Mouse (Mus musculus): ENCODE results near the gene Hipk4.

DNA sequence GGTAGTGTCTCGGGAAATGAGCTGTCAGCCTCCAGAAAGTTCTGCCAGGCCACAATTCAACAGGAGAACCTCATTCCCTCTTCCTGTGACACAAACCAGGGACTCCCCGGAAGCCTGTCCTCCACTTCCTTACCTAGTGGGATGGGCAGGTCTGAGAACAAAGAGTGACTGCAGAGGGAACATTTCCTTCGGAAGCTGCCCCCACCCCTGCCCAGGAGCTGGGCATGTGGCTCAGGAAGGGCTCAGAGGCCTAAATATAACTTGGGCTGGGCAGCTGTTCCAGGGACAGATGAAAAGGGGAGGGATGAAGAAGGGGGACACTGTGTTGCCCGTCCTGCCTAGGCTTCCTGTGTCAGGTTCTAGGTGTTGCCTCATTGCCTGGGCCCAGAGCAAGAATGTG is 21.4 kb upstream of the Hipk4 start:
- no peak for TF ChIP-seq POLR2A (IDR thresholded peaks at IDR 0.05; ENCODE audit: insufficient read depth, low read depth, low read length)
- TF ChIP-seq CTCF (IDR thresholded peaks at IDR 0.05; ENCODE audit: insufficient read depth, low read depth, low read length) = no peak

Measured in olfactory bulb, adult 2 months (tissue).